Mouse (Mus musculus) limb, embryonic 13.5 days (tissue): Measurements from ENCODE around the gene Tspan4. TPM values are rescaled to one million over a fixed set of nuclear protein-coding genes. Genes with fewer than 3 reads are reported as not detected.

Experiments
- ATAC-seq: fragments of 200-750 bp; cut with Nextera tagmentation; 2 replicates; pipeline ENCODE4 v1.8.0; 2017; ENCODE audit warnings: low read depth, moderate number of reproducible peaks, moderate TSS enrichment; ENCODE audit not compliant: low FRiP score
- H3K27ac ChIP-seq: fragments of 300-500 bp; sonication (generic); 2 replicates; pipeline ENCODE4 v1.5.1; 2015; ENCODE audit warnings: inconsistent platforms, mild to moderate bottlenecking, moderate library complexity
- H3K27me3 ChIP-seq: fragments of 300-500 bp; sonication (generic); 2 replicates; pipeline ENCODE4 v1.6.1; 2015; ENCODE audit warnings: mild to moderate bottlenecking, inconsistent platforms
- H3K36me3 ChIP-seq: fragments of 300-500 bp; sonication (generic); 2 replicates; pipeline ENCODE4 v1.6.1; 2015; ENCODE audit warnings: inconsistent platforms, mild to moderate bottlenecking, moderate library complexity
- H3K4me1 ChIP-seq: fragments of 300-500 bp; sonication (generic); 2 replicates; pipeline ENCODE4 v1.6.1; 2015; ENCODE audit warnings: inconsistent platforms
- H3K4me2 ChIP-seq: fragments of 300-500 bp; sonication (generic); replicated peaks from 2 replicates; pipeline ENCODE4 v1.6.1; 2015; ENCODE audit warnings: inconsistent platforms, mild to moderate bottlenecking, moderate library complexity
- H3K4me3 ChIP-seq: fragments of 300-500 bp; sonication (generic); 2 replicates; pipeline ENCODE4 v1.5.1; 2015; ENCODE audit warnings: moderate library complexity, mild to moderate bottlenecking, inconsistent platforms
- H3K9ac ChIP-seq: fragments of 300-500 bp; sonication (generic); 2 replicates; pipeline ENCODE4 v1.6.1; 2015; ENCODE audit warnings: mild to moderate bottlenecking, inconsistent platforms
- H3K9me3 ChIP-seq: fragments of 300-500 bp; sonication (generic); 2 replicates; pipeline ENCODE4 v1.6.1; 2016; ENCODE audit warnings: inconsistent platforms
- WGBS: fragments of 180-500 bp; shearing (Covaris S2); methylation state at CpG from one replicate; pipeline ENCODE4 v1.1.7; 2015; 5-methylcytosine and 5-hydroxymethylcytosine counted together
- polyA plus RNA-seq: library from polyadenylated mRNA; unstranded; fragments of >200 nt; fragmentation: Nextera tagmentation; extraction: Ambion mirVana; gene quantifications from 2 replicates; pipeline ENCODE4 v1.2.1, GENCODE M21; 2015

The Tspan4 gene
- polyA plus RNA-seq, 1 experiment from 2014 or later: 71.2 TPM

GRCm38 (mm10) chr7:141433517-141434400 lies 41.3 kb upstream of the Tspan4 start:
- no peak for ATAC-seq
- Histone ChIP-seq H3K9ac (peak overlapping the region; percentile 72), H3K27ac (no peak overlapping the region), H3K4me2 (peak overlapping the region; percentile 90), H3K27me3 (no peaks in the 10 kb centered on the region), H3K36me3 (peaks cover 49% of the 10 kb centered on the region), H3K4me1 (peaks cover 55% of the 10 kb centered on the region), H3K4me3 (peak overlapping the region; percentile 55), H3K9me3 (no peaks in the 10 kb centered on the region)
- 72% methylated on average over 15 of the region's 15 CpGs for WGBS

GRCm38 (mm10) chr7:141434464-141434863 lies 40.6 kb upstream of the Tspan4 start:
- H3K4me3 ChIP-seq: peak overlapping the region; percentile 55
- H3K27ac ChIP-seq: 0 out of 2 replicates have a peak overlapping the region, but pooled peaks have one; percentile 3
- peaks cover 48% of the 10 kb centered on the region for H3K4me1 ChIP-seq
- no peaks in the 10 kb centered on the region for H3K27me3 ChIP-seq
- WGBS: 11% methylated on average over 8 of the region's 8 CpGs
- peak overlapping the region; percentile 90 for H3K4me2 ChIP-seq
- ATAC-seq: no peak
- peaks cover 56% of the 10 kb centered on the region for H3K36me3 ChIP-seq
- peak overlapping the region; percentile 72 for H3K9ac ChIP-seq
- no peaks in the 10 kb centered on the region for H3K9me3 ChIP-seq

- Histone ChIP-seq H3K4me2 (peak overlapping the region; percentile 90), H3K9ac (peak overlapping the region; percentile 72), H3K36me3 (peaks cover 60% of the 10 kb centered on the region), H3K9me3 (no peaks in the 10 kb centered on the region), H3K27me3 (no peaks in the 10 kb centered on the region), H3K4me1 (peaks cover 40% of the 10 kb centered on the region), H3K4me3 (peak overlapping the region; percentile 55), H3K27ac (0 out of 2 replicates have a peak overlapping the region, but pooled peaks have one; percentile 3)
- WGBS: 6% methylated on average over 17 of the region's 17 CpGs
- no peak for ATAC-seq
Measured at GRCm38 (mm10) chr7:141435129-141435855, 39.7 kb upstream of the Tspan4 start.

GRCm38 (mm10) chr7:141435856-141436522 lies 39.1 kb upstream of the Tspan4 start:
- peaks cover 43% of the 10 kb centered on the region for H3K4me1 ChIP-seq

GRCm38 (mm10) chr7:141436523-141436892 lies 38.5 kb upstream of the Tspan4 start:
- H3K4me2 ChIP-seq: peak overlapping the region; percentile 90
- H3K9ac ChIP-seq: peak overlapping the region; percentile 85
- H3K36me3 ChIP-seq: peaks cover 60% of the 10 kb centered on the region
- no peak overlapping the region; the same call in 1 of the 2 replicates for H3K27ac ChIP-seq
- peak overlapping the region; percentile 61 for H3K4me3 ChIP-seq
- WGBS: 76% methylated on average over 2 of the region's 2 CpGs
- peaks cover 45% of the 10 kb centered on the region for H3K4me1 ChIP-seq
- no peaks in the 10 kb centered on the region for H3K9me3 ChIP-seq
- no peaks in the 10 kb centered on the region for H3K27me3 ChIP-seq
- no peak for ATAC-seq

More at GRCm38 (mm10) chr7:141435856-141436522, 39.1 kb upstream of the Tspan4 start:
- 81% methylated on average over 9 of the region's 9 CpGs for WGBS
- Histone ChIP-seq H3K4me3 (peak overlapping the region; percentile 61), H3K9me3 (no peaks in the 10 kb centered on the region), H3K9ac (no peak overlapping the region), H3K27ac (no peak overlapping the region), H3K36me3 (peaks cover 60% of the 10 kb centered on the region), H3K27me3 (no peaks in the 10 kb centered on the region), H3K4me2 (peak overlapping the region; percentile 90)
- no peak for ATAC-seq

GRCm38 (mm10) chr7:141437178-141438120 lies 37.6 kb upstream of the Tspan4 start, which contains the start of gene Slc25a22:
Slc25a22 (minus strand) TSS chr7:141437892.
- no peaks in the 10 kb centered on the region for H3K27me3 ChIP-seq
- peak within 1 kb of the TSS; percentile 48; the same call in 1 of the 2 replicates for H3K27ac ChIP-seq
- peaks cover 59% of the 10 kb centered on the region for H3K36me3 ChIP-seq
- peaks cover 53% of the 10 kb centered on the region for H3K4me1 ChIP-seq
- H3K9me3 ChIP-seq: no peaks in the 10 kb centered on the region
- ATAC-seq: peak; percentile 82
- peak within 1 kb of the TSS; percentile 90 for H3K4me2 ChIP-seq
- H3K4me3 ChIP-seq: peak within 1 kb of the TSS; percentile 61
- peak within 1 kb of the TSS; percentile 85 for H3K9ac ChIP-seq
- 5% methylated on average over 53 of the region's 53 CpGs for WGBS

GRCm38 (mm10) chr7:141438201-141438968 lies 36.7 kb upstream of the Tspan4 start:
- no peak overlapping the region for H3K27ac ChIP-seq
- H3K36me3 ChIP-seq: peaks cover 50% of the 10 kb centered on the region
- peak overlapping the region; percentile 35; the same call in 1 of the 2 replicates for H3K9ac ChIP-seq
- 91% methylated on average over 12 of the region's 12 CpGs for WGBS
- H3K4me1 ChIP-seq: peaks cover 60% of the 10 kb centered on the region
- no peaks in the 10 kb centered on the region for H3K27me3 ChIP-seq
- no peaks in the 10 kb centered on the region for H3K9me3 ChIP-seq
- no peak overlapping the region for H3K4me2 ChIP-seq
- H3K4me3 ChIP-seq: no peak overlapping the region
- no peak for ATAC-seq

- H3K27me3 ChIP-seq: no peaks in the 10 kb centered on the region
- no peaks in the 10 kb centered on the region for H3K9me3 ChIP-seq
- WGBS: 91% methylated on average over 10 of the region's 10 CpGs
- peaks cover 57% of the 10 kb centered on the region for H3K4me1 ChIP-seq
- H3K4me2 ChIP-seq: no peak overlapping the region
- H3K36me3 ChIP-seq: peaks cover 44% of the 10 kb centered on the region
- ATAC-seq: no peak
- no peak overlapping the region for H3K4me3 ChIP-seq
- H3K9ac ChIP-seq: 0 out of 2 replicates have a peak overlapping the region, but pooled peaks have one; percentile 35
- no peak overlapping the region for H3K27ac ChIP-seq
Measured at GRCm38 (mm10) chr7:141439140-141439679, 35.8 kb upstream of the Tspan4 start.

- Histone ChIP-seq H3K9me3 (no peaks in the 10 kb centered on the region), H3K27ac (no peak overlapping the region), H3K9ac (no peak overlapping the region), H3K4me3 (no peak overlapping the region), H3K36me3 (peaks cover 44% of the 10 kb centered on the region), H3K4me1 (peaks cover 55% of the 10 kb centered on the region), H3K4me2 (no peak overlapping the region), H3K27me3 (no peaks in the 10 kb centered on the region)
- 95% methylated on average over 11 of the region's 11 CpGs for WGBS
- ATAC-seq: no peak
Measured at GRCm38 (mm10) chr7:141439811-141440210, 35.2 kb upstream of the Tspan4 start.

GRCm38 (mm10) chr7:141440613-141441012 lies 34.4 kb upstream of the Tspan4 start:
- Histone ChIP-seq H3K9me3 (no peaks in the 10 kb centered on the region), H3K4me1 (peaks cover 47% of the 10 kb centered on the region), H3K9ac (no peak overlapping the region), H3K36me3 (peaks cover 44% of the 10 kb centered on the region), H3K27ac (no peak overlapping the region), H3K4me2 (no peak overlapping the region), H3K4me3 (no peak overlapping the region), H3K27me3 (no peaks in the 10 kb centered on the region)
- no peak for ATAC-seq
- 27% methylated on average over 6 of the region's 6 CpGs for WGBS
